Mouse (Mus musculus) T-helper 17 cell (primary cell): ENCODE results near the gene Olfr175-ps1.

Source experiments
- in situ Hi-C, 2 experiments: fragments of 300-600 bp; cut with MboI, MseI; formaldehyde crosslinking; loops; 1 replicate in 1 of 2; 2 replicates in 1 of 2; pipeline ENCODE4 v1.15.1; 2025; ENCODE audit warnings: high pct_unique_total_duplicates in 2 of 2

Gene Olfr175-ps1

DNA sequence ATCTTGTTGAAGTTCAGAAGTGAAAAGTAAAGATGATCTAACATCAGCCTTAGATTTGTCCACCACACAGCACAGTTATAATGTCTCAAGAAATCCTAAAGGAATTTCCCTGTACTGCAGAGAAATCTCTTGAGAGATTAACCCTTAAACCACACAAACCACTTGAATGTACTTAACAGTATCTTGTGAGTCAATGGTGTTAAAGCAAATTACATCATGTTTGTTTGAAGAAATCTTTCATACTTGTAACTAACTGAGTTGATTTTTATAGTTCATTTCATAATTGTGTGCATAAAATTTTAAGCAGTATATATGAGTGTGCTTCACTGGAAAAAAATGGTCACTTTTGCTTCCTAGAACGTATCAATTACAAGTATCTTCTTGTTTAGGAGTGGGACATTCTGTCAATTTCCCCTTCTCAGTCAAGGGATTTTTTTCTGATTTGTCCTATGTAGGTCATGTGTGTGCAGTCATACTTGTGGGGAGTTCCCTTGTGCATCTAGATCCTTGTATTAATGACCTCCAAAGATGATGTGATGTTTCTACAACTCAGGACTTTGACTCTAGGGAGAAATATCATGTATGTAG lies at the start of gene Olfr175-ps1:
Olfr175-ps1 (minus strand) TSS at position 51 of the 588 bp plus-strand sequence.
- in situ Hi-C loops: no loop called here

- in situ Hi-C loops: no loop called here
Measured at GRCm38 (mm10) chr16:58874668-58875067, 48.1 kb upstream of the Olfr175-ps1 start, which contains the start of gene Olfr177. TSS of gene Olfr177 (minus strand) at chr16:58874768.

GRCm38 (mm10) chr16:58861479-58861878 lies 34.9 kb upstream of the Olfr175-ps1 start:
- in situ Hi-C loops: no loop called here

GRCm38 (mm10) chr16:58860032-58860737 lies 33.6 kb upstream of the Olfr175-ps1 start:
- in situ Hi-C loops: no loop called here

DNA sequence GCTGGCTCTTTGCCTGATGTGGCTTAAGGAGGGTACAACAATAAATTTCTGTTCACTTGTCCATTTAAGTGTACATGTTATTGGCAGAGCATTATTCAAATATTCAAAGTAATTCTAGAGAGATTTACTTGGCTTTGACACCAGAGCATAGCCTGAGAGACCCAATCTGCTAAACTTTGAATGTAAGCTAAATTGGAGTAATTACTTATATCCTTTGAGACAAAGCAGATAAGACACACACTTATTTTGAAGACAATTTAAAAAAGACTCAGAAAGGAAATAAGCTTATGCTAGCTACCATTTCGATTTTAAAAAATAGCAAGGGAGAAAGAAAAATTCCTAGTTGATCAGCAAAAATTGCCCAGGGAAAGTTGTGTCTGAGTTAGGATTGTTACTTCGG lies 26.4 kb downstream of the Olfr175-ps1 start, which contains the start of gene Olfr173:
Olfr173 (minus strand) TSS at position 101 of the 400 bp plus-strand sequence.
- in situ Hi-C loops: no loop called here
